Mouse (Mus musculus) stomach, embryonic 16.5 days (tissue): ENCODE data around the gene Gm17334. TPM values are rescaled to one million over a fixed set of nuclear protein-coding genes. Genes with fewer than 3 reads are reported as not detected.
A peak's percentile ranks its signal among the peaks of the same experiment; 100 is the strongest.
"Not testable (repeated sequence)": the region's sequence is repeated elsewhere in the genome, so short reads cannot be mapped to it uniquely, and the experiment has no call there.

Experiments
- ATAC-seq: fragments of 200-750 bp; cut with Nextera tagmentation; 2 replicates; pipeline ENCODE4 v1.8.0; 2017; ENCODE audit warnings: moderate number of reproducible peaks, moderate TSS enrichment; ENCODE audit not compliant: insufficient read depth, low FRiP score
- H3K27ac ChIP-seq: fragments of 300-500 bp; sonication (generic); 2 replicates; pipeline ENCODE4 v1.5.1; 2014; ENCODE audit warnings: low read length
- H3K27me3 ChIP-seq: fragments of 300-500 bp; sonication (generic); 2 replicates; pipeline ENCODE4 v1.6.1; 2014; ENCODE audit warnings: low read length, control low read depth, mixed read lengths; ENCODE audit not compliant: control insufficient read depth, insufficient read depth
- H3K36me3 ChIP-seq: fragments of 300-500 bp; sonication (generic); 2 replicates; pipeline ENCODE4 v1.6.1; 2014; ENCODE audit warnings: low read length; ENCODE audit not compliant: control insufficient read depth, insufficient read depth
- H3K4me1 ChIP-seq: fragments of 300-500 bp; sonication (generic); 2 replicates; pipeline ENCODE4 v1.6.1; 2014; ENCODE audit warnings: low read length, control low read depth, mixed read lengths; ENCODE audit not compliant: control insufficient read depth, insufficient read depth
- H3K4me2 ChIP-seq: fragments of 300-500 bp; sonication (generic); 2 replicates; pipeline ENCODE4 v1.6.1; 2014; ENCODE audit warnings: low read depth, low read length, mixed read lengths
- H3K4me3 ChIP-seq: fragments of 300-500 bp; sonication (generic); replicated peaks from 2 replicates; pipeline ENCODE4 v1.5.1; 2014; ENCODE audit warnings: mild to moderate bottlenecking, low read length
- H3K9ac ChIP-seq: fragments of 300-500 bp; sonication (generic); 2 replicates; pipeline ENCODE4 v1.6.1; 2014; ENCODE audit warnings: low read length
- H3K9me3 ChIP-seq: fragments of 300-500 bp; sonication (generic); replicated peaks from 2 replicates; pipeline ENCODE4 v1.6.1; 2016; ENCODE audit warnings: low read length, control low read depth; ENCODE audit not compliant: control insufficient read depth
- WGBS: fragments of 180-500 bp; shearing (Covaris S2); extraction: QIAGEN DNeasy Blood & Tissue Kit; methylation state at CpG from one replicate; pipeline ENCODE4 v1.1.7; 2014; 5-methylcytosine and 5-hydroxymethylcytosine counted together
- polyA plus RNA-seq: library from polyadenylated mRNA; unstranded; fragments of >200 nt; fragmentation: Nextera tagmentation; extraction: Ambion mirVana; gene quantifications from 2 replicates; pipeline ENCODE4 v1.2.1, GENCODE M21; 2015

Gm17334 gene
- polyA plus RNA-seq, 1 experiment from 2014 or later = not detected

DNA sequence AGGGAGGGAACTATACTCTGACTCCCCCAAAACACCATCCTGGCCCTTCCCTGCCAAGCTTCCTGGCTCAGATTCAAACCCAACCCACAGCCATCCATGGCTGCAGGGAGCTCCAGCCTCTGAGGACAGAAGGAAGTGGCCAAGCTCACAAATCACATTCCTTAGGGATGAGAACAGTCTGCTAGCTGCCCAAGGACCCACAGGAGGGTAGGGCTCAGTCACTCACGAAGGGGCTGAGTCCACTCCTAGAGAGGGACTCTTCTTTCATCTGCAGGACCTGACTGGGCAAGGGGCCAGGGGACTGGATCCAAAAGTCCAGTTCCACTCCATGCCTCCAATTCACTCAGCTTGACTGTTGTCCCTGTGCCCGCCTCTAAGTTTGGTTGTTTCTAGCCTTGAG lies 11.2 kb downstream of the Gm17334 start:
- H3K36me3 ChIP-seq = no peaks in the 10 kb centered on the region
- WGBS = 36% methylated on average over 2 of the region's 2 CpGs
- peaks cover 51% of the 10 kb centered on the region for H3K4me1 ChIP-seq
- no peak overlapping the region for H3K4me3 ChIP-seq
- peak overlapping the region; percentile 93 for H3K27ac ChIP-seq
- no peaks in the 10 kb centered on the region for H3K27me3 ChIP-seq
- no peak for ATAC-seq
- H3K4me2 ChIP-seq = no peak overlapping the region
- no peaks in the 10 kb centered on the region for H3K9me3 ChIP-seq
- no peak overlapping the region for H3K9ac ChIP-seq

DNA sequence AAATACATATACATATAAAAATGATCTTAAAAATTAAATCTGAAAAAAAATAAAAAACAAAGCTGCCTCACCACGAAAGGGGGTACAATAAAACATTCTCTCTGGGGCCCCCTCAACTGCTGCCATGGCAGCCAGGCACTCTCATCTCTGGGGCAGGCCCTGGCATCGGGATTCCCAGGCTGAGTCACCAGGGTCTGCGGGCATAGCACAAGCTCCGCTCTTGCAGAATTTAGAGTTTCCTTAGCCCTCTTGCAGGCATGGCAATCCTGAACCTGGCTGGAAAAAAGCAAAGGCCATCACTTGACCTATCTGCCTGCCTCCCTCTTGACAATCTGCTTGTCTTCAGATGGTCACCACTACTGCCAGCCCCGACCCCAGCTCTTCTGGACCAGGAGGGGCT lies 11.7 kb downstream of the Gm17334 start:
- peak overlapping the region; percentile 93 for H3K27ac ChIP-seq
- H3K9me3 ChIP-seq = no peaks in the 10 kb centered on the region
- 64% methylated on average over 5 of the region's 5 CpGs for WGBS
- H3K4me1 ChIP-seq = peaks cover 51% of the 10 kb centered on the region
- no peak overlapping the region for H3K4me3 ChIP-seq
- H3K4me2 ChIP-seq = no peak overlapping the region
- no peak for ATAC-seq
- H3K9ac ChIP-seq = no peak overlapping the region
- no peaks in the 10 kb centered on the region for H3K27me3 ChIP-seq
- H3K36me3 ChIP-seq = no peaks in the 10 kb centered on the region

DNA sequence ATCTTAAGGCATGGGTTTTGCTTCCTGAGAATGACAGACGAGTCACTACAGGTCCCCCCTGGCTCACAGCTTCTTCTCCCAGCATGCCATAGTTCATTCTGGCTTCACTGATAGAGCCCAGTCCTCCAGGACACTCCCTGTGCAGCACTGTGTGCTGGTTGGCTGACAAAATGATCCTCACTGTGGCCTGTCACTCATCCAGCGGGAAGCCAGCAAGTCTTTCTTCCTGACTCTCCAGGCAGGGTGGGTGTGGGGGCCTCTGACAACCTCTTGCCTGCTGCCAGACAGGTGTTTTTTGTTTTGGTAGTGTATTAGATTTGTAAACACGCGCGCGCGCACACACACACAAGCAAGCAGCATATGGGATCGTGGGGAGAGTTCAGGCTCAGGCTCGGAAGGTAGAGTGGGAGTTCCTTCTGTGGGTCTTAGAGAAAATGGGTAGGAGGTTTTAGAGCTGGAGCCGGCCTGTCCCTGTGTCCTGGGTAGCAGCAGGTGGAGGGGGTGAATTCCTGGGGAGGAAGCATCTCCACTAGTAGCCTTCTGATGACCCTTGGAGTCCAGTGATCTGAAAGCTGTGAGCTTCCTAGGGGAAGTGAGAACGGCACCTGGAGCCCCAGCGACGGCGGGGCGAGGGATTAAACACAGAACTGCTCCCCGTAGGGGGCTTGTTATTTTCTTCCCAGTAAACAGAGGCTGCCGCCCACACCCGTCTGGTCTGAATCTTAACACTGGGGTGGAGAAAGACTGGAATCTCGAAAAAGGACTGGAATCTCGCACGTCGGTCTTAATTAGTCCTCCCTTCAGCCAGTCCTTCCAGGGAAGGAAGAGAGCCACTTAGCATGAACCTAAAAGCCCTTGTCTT lies 13.2 kb downstream of the Gm17334 start:
- 25% methylated on average over 22 of the region's 22 CpGs for WGBS
- peak overlapping the region; percentile 49 for H3K27ac ChIP-seq
- no peaks in the 10 kb centered on the region for H3K9me3 ChIP-seq
- no peaks in the 10 kb centered on the region for H3K27me3 ChIP-seq
- ATAC-seq = no peak
- no peak overlapping the region for H3K4me3 ChIP-seq
- H3K4me2 ChIP-seq = peak overlapping the region; percentile 27
- H3K36me3 ChIP-seq = no peaks in the 10 kb centered on the region
- peaks cover 51% of the 10 kb centered on the region for H3K4me1 ChIP-seq
- peak overlapping the region; percentile 22; the same call in 1 of the 2 replicates for H3K9ac ChIP-seq

DNA sequence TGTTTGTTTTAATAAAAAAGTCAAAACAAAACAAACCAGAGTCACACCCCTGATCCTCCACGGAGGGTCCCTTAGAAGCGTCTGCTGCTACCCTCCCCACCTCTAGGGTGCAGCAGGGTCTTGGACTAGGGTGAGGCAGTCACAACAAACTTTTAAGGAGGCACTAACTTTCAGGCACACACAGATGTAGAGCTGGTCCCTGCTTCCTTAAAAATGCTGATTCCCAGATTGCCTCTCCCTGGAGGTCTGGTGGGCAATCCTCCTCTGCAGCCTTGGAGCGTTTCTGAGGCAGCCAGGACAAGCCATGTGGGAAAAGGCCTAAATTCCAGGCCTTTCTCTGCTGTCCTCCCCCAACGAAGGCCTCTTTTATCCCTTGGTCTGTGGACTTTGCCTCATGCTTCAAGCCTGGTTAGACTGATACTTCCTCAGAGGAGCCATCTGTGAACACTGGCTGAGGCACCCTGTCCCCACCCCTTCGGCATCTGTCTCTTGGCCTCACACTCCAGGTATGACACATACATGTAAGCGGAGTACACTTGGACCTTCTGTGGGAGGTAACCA lies 14.1 kb downstream of the Gm17334 start:
- Histone ChIP-seq H3K4me3 (no peak overlapping the region), H3K27me3 (no peaks in the 10 kb centered on the region), H3K4me1 (peaks cover 47% of the 10 kb centered on the region), H3K27ac (peak overlapping the region; percentile 49), H3K9ac (peak overlapping the region; percentile 36), H3K4me2 (no peak overlapping the region), H3K36me3 (no peaks in the 10 kb centered on the region), H3K9me3 (no peaks in the 10 kb centered on the region)
- WGBS = 39% methylated on average over 6 of the region's 6 CpGs
- ATAC-seq = no peak

DNA sequence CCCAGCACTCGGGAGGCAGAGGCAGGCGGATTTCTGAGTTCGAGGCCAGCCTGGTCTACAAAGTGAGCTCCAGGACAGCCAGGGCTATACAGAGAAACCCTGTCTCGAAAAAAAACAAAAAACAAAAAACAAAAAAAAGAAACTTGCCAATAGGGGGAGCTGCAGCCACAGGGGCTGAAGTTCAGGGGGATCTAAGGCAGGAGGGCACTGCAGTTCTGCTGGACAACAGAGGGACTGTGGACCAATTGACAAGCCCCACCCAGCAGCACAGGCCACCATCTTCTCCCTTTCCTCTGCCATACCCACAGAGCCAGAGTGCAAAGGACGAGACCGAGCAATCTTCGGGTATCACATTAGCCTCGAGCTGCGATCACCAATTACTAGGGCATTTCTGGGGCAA lies 15.0 kb downstream of the Gm17334 start:
- not testable (repeated sequence) for H3K9me3 ChIP-seq, H3K4me3 ChIP-seq, ATAC-seq, H3K36me3 ChIP-seq, H3K4me2 ChIP-seq, H3K27ac ChIP-seq, H3K27me3 ChIP-seq, H3K9ac ChIP-seq
- H3K4me1 ChIP-seq = peaks cover 40% of the 10 kb centered on the region
- 79% methylated on average over 9 of the region's 9 CpGs for WGBS

DNA sequence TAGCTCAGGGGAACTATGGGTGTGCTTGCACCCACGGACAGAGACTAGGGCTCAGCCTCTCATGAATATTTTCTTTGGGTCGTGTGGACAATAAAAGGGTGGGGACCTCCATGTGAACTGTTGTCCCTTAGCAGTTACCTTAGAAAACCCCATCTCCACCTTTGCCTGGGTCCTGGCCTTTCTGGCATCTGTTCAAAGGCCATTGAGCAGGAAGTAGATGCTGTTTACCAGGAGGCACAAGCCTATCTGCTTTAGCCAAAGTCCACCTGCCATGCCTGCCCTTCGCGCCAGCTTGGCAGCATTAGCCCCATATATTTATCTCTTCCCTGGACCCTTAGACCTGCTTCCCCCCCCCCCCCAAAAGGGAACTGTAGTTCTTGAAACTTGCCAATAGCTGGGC lies 15.4 kb downstream of the Gm17334 start:
- Histone ChIP-seq H3K27me3 (no peaks in the 10 kb centered on the region), H3K4me3 (no peak overlapping the region), H3K36me3 (no peaks in the 10 kb centered on the region), H3K9me3 (no peaks in the 10 kb centered on the region), H3K27ac (no peak overlapping the region), H3K4me2 (no peak overlapping the region), H3K4me1 (peaks cover 36% of the 10 kb centered on the region), H3K9ac (no peak overlapping the region)
- no peak for ATAC-seq
- WGBS = 83% methylated on average over 4 of the region's 4 CpGs

DNA sequence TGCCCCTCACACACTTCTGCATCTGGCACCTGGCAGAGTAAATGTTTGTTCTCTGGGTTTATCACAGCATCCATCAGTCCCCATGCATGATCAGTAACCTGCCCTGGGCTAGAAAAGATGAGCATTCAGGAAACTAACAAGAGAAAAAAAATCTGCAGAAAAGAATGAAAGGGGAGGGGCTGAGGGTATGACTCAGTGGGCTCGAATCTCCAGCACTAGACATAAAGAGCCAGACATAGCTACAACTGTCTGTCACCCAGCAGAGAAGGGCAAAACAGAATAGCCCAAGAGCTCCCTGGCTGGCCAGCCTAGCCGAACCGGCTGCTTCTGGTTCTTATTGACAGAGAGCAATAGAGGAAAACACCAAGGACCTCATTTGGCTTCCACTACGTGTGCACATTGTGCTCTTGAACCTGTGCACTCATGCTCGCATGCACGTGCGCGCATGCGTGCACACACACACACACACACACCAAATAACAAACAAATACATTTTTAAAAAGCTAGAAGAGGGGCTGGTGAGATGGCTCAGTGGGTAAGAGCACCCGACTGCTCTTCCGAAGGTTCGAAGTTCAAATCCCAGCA lies 17.9 kb downstream of the Gm17334 start:
- Histone ChIP-seq H3K4me1 (peaks cover 17% of the 10 kb centered on the region), H3K4me2 (no peak overlapping the region), H3K9ac (no peak overlapping the region), H3K36me3 (no peaks in the 10 kb centered on the region), H3K27ac (no peak overlapping the region), H3K9me3 (no peaks in the 10 kb centered on the region), H3K27me3 (no peaks in the 10 kb centered on the region), H3K4me3 (no peak overlapping the region)
- WGBS = 77% methylated on average over 12 of the region's 12 CpGs
- ATAC-seq = no peak

DNA sequence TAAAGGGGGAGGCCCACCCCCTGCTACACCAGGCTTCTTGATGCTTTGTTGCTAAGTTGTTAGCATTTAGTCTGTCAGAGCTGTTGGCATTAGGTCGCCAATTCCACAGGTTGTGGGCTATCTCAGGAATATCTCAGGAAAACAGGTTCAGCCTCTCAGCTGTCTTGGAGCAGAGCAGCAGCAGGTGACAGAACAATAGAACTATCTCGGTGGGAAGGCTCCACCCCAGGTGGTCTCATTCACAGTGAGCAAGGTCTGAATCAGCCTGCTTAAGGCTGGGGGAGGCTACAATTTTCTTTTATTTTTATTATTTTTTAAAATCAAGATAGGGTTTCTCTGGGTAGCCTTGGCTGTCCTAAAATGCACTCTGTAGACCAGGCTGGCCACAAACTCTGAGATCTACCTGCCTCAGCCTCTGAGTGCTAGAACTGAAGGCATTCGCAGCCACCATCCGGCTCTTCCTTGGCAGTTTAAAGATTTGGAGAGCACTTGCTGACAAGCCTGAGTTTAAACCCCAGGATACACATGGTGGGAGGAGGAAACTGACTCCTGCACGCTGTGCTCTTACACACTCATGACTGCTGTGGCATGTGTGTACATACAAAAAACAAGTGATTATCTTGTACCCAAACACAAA lies 23.2 kb downstream of the Gm17334 start:
- no peak for ATAC-seq
- no peaks in the 10 kb centered on the region for H3K27me3 ChIP-seq
- H3K27ac ChIP-seq = no peak overlapping the region
- no peak overlapping the region for H3K9ac ChIP-seq
- no peaks in the 10 kb centered on the region for H3K36me3 ChIP-seq
- no peaks in the 10 kb centered on the region for H3K4me1 ChIP-seq
- WGBS = 50% methylated on average over 5 of the region's 5 CpGs
- no peak overlapping the region for H3K4me3 ChIP-seq
- no peak overlapping the region for H3K4me2 ChIP-seq
- no peaks in the 10 kb centered on the region for H3K9me3 ChIP-seq

DNA sequence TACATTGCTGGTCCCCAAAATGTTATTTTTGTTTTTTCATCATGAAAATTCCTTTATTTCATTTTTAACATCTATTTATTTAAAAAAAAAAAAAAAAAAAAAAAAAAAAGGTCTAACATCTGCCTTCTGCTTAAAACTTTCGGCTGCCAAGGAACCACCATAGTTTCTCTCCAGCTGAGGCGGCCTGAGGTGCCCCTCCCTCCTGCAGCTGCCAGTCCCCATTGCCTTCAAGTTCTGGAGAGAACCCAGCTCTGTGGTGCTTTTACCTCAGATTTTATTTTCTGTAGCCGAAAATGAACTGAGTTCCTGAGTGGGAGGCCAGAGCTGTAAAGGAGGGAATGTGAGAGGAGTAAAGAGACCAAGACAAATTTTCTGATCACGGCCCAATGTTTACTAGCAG lies 23.7 kb downstream of the Gm17334 start:
- Histone ChIP-seq H3K27me3 (no peaks in the 10 kb centered on the region), H3K4me2 (no peak overlapping the region), H3K9ac (no peak overlapping the region), H3K4me3 (no peak overlapping the region), H3K27ac (no peak overlapping the region), H3K9me3 (no peaks in the 10 kb centered on the region), H3K4me1 (no peaks in the 10 kb centered on the region), H3K36me3 (no peaks in the 10 kb centered on the region)
- ATAC-seq = no peak
- 50% methylated on average over 4 of the region's 4 CpGs for WGBS
